Mouse (Mus musculus) cerebellum, adult 9-11 months (tissue): ENCODE measurements around the gene Samd4.

Experiments used
- DNase-seq: peaks from one replicate; pipeline ENCODE4 v3.0.0; 2022

Samd4 gene

DNA sequence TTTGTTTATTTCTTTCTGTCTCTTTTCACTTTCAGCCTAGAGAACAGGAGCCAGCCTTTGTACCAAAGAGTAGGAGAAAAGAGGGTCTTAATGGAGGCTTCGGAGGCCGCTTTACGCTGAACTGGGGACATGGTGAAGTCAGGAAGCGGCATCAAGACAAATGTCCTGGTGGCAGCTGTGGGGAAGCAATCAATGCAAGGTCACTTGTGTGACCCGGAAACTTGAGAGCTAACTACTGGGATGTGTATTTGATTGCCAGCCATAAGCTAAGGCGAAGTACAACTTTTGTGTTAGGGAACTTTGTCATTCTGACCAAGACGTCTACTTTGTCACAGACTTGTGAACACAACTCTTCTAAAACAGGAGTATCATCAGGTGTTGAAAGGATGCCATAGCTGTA, 73.5 kb downstream of the Samd4 start:
- DNase-seq: no peak

- no peak for DNase-seq
These were observed 76.6 kb downstream of the Samd4 start for GRCm38 (mm10) chr14:46959166-46959721.

- no peak for DNase-seq
These were observed 77.2 kb downstream of the Samd4 start for GRCm38 (mm10) chr14:46959831-46960230.

- no peak for DNase-seq
These were observed 80.2 kb downstream of the Samd4 start for GRCm38 (mm10) chr14:46962832-46963231.

DNA sequence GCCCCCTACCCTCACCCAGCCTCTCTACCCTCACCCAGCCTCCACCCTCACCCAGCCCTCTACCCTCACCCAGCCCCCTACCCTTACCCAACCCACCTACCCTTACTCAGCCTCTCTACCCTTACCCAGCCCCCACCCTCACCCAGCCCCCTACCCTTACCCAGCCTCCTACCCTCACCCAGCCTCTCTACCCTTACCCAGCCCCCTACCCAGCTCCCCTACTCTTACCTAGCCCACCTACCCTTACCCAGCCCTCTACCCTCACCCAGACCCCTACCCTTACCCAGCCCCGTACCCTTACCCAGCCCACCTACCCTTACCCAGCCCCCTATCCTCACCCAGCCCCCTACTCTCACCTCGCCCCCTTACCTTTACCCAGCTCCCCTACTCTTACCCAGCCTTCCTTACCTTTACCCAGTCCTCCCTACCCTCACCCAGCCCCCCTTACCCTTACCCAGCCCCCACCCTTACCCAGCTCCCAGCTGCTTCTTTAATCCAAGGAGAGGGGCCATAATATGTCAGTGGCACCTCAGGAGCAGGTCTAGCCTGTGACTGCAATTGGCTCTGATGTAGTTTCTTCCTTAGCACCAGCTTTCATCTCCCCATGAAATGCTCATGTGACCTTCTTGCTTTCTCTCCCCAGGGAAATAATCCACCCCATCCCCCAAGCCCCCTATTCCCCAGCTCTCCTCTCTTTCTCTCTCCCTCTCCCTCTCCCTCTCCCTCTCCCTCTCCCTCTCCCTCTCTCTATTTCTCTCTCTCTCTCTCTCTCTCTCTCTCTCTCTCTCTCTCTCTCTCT, 81.6 kb downstream of the Samd4 start:
- no peak for DNase-seq

DNA sequence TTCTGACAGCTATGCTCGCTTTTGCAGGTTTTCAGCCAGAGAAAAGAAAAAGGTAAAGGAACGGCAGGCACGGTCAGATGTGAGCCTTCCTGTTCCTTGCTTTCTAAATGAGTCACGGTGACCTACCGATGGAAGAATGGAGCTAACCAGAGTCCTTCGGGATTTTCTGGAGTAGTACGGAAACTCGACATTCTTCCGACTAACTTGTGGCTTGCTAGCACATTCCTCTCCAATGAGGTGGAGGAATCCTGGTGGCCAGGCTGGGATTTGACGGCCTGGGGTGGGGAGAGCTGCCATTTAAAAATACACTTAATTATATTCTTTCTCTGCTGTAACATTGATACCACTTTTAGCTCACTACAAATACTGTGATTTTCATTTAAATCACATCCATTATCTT, 83.6 kb downstream of the Samd4 start:
- no peak for DNase-seq

DNA sequence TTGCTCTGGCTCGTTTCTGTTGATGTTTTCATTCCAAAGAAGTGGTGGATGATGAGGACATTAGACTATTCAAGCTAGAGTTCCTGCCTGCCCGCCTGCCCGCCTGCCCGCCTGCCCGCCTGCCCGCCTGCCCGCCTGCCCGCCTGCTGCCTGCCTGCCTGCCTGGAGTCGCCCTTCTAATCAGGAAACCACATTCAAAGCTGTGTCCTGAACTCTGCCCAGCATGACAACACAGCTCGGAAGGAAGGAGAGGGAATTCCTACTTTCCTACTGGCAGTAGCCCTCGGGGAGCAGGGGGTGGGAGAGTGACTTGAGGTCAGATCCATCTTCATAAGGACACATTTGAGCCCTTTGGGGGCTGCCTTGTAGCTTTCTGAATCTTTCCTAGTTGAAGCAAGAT, 85.4 kb downstream of the Samd4 start:
- no peak for DNase-seq

DNA sequence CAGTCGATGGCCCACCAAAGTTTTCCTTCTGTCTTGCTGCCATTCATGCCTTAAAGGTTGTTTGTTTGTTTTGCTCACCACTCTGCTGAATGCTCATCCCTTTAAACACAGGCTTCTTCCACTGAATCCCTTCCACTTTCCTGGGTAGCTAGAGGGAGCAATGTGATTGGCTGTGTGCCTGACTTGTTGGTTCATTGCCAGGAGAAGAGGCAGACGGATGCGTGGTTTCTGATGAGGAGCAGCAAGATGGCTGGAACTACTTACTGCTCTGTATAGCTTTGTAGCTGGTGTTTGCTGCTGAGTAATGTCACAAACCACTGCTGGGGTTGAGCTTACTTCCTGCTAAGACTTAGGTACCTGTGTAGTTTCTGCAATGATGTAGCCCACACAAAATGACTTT, 88.0 kb downstream of the Samd4 start:
- DNase-seq: peak; percentile 25

DNA sequence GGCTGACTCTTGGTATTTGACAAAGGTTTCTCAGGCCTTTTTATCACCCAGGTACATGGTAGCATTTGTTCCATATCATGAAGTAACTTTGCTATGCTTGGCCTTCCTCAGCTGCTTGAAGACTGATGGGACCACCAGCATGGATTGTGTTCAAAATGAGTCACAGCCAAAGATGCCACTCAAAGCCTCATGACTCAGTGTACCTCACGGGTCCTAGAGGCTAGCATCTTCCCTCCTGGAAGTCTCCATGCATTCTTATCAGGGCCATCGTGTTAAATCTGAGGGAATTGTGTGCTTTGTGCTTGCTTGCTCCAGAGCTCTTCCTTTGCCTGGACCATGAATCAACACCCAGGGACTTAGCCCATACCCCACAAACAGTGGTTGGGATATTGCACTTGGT, 89.1 kb downstream of the Samd4 start:
- DNase-seq: no peak

DNA sequence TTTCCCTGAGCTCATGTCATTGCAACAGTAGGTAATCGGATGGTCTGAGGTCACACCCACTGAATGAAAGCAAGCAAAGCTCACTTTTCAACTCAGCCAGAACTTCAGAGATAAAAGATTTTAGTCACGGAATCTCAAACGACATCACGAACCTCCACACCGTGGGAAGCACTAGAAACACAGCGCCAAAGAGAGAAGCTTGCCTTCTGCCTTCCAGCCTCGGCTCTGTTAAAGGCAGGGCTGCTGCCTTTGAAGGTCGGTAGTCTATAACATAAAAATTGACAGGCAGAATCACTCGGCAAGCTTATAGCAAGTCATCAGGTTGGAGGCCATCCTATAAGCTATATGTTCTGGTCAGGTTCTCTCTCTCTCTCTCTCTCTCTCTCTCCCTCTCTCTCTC, 92.2 kb downstream of the Samd4 start:
- DNase-seq: no peak

DNA sequence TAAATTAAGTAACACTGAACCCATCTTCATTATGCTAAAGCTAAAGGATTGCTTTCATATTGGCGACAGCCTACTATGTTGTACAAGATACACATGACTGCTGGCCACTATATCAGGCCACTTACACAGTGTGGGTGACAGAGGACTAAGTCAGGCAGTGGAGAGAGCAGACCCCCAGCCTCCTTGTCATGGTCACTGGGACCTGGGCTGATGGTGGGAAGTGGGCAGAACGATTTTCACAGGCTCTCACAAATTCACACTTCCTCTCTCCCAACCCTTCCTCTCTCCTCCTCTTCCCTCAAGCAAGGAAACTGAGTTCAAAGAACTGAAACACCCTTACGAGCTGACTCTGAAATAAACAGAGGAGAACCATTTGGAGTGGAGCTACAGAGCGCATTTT, 93.3 kb downstream of the Samd4 start:
- no peak for DNase-seq

DNA sequence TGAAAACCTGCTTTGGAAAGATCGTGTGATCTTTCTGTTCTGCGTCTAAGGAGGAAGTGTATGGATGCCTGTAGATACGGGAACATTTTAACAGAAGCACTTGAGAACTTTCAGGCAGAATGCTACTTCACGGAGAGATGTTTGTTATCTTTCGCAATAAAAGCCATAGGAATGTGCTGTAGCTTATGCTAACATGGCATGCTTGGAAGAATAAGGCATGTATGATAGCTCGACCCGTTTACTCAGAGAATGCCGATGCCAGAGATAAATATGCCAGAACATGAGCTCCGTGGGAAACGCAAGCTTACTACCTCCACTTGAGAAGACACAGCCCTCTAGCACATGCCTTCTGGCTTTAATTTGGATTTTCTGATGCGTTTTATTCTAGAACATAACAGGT, 94.1 kb downstream of the Samd4 start:
- no peak for DNase-seq

- no peak for DNase-seq
These were observed 95.0 kb downstream of the Samd4 start for GRCm38 (mm10) chr14:46977660-46978059.

DNA sequence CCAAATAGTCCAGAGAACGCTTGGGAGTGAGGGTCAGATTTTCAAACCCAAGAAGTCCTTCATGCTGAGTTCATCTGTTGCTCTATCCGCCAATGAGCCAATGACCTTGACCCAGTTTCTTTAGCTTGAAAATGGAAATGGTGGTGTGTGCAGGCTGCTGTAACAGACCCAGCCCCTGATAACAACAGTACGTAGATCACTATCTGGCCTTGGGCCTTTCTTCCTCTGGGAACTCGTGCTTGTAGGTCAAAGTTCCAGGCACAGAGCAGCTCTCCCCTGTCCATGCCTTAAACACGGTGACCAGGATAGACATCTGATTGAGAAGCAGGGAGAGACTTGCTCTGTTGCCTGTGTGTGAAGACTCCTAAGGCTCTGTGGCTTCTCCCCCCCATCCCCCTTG, 96.5 kb downstream of the Samd4 start:
- DNase-seq: no peak

DNA sequence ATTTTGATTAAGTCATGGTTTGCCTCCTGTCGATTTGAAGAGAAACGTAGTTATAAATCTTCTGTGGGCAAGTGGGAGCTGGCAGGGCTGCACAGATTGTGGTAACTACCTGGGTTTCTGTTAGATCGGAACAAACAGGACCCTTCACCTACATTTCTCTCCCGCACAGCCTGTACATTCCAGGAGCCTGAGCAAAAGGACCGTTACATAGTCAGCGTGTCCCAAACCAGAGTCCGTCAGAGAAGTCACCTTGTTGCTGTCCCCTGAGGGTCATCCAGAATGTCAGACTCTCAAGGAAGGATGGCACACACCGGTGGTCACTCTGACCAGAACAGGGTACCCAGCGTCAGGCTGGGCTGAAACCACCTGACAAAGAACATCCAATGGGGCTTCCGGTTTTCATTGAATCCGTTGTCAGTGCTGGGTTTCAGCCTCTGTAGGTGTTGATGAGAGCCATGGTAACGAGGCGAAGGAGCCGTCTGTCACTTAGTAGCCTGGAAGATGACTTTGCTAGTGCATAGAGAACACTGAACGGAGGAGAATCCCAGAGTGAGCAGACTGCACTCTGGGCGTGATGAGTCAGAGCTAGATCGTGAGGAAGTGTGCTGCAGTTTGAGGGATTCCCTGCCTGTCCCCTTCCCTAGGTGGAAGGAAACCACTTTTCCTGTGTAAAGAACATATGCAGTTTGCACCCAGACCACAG, 98.2 kb downstream of the Samd4 start:
- no peak for DNase-seq

DNA sequence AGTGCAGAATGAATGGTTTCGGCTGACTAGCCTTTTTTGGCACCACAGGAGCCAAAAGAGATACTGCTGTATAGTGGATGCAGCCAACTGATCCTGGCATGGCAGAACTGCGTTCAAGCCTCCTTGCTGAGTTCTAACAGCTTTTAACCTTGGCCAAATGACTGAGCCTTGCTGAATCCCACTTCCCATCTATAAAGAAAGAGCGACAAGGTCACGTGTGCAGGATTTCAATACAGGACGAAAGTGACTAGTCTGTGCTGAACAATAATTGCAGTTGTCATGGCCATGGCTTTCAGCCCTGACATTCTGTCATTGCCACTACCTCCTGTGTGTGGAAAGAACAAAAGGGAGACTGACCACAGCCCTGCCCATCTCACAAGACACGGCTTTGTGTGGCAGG, 99.5 kb downstream of the Samd4 start:
- DNase-seq: no peak

- DNase-seq: no peak
These were observed 102.0 kb downstream of the Samd4 start for GRCm38 (mm10) chr14:46984542-46985125.

DNA sequence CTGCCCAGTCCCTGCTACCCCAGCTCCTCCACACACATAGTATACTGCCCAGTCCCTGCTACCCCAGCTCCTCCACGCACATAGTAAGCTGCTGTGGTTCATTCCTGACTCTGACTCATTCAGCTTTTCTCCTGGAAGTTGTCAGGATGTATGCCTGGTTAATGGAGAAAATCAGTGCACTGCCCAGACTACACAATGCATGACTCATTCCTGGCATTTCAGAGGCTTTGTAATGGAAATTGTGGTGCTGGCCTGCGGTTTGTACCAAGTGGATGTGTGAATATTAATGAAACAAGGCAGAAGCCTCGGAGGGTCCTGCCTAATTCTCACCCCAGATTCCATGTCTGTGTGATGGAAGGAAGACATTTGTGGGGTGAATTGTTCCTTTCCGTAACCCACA, 107.0 kb downstream of the Samd4 start:
- DNase-seq: no peak

DNA sequence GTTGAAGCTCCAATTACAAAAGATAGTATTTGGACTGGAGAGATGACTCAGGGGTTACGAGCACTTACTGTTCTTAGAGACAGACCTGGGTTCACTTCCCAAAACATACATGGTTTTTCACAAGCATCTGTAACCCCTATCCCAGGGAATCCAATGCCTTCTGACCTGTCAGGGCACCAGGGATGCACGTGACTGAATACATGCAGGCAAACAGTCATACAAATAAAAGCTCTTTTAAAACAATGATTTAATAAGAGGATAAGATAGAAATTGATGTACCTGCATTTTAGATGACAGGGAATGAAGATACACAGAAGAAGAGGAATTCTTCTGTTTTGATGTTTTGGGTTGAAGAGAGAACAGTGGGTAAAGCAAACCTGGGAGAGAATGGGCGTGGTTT, 107.8 kb downstream of the Samd4 start:
- DNase-seq: no peak

GRCm38 (mm10) chr14:46994704-46995103, 112.0 kb downstream of the Samd4 start:
- DNase-seq: no peak

DNA sequence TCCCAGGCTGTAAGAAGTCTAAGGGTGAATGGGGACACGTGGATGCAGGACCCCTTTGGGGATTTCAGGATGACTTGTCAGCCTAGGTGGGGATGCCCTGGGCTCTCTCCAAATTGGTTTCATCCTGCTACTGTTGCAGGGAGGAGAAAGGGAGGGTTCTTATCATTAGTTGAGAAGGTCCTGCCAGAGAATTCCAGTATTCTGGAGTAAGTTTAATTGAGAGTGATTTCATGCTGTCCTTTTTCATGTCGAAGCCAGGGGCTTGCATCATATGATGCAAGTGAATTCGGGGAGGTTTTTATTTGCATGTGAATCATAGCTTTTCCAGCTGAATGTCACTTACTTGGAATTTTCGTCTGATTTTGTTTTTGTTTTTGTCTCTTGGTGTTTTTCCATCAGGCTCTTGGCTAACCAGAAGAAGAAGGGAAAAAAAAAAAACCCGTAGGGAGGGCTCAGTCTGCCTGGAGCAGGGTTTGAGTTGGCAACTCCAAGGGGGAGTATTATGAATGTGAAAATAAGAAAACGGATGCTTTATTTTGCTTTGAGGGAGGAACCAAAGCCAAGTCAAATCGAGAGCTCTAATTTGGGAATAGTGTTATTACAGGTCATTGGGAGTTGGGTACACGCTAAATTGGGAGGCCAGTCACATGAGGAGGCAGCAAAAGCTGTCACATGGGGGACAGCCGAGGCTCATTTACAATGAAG, 116.8 kb downstream of the Samd4 start:
- peak; percentile 9 for DNase-seq

GRCm38 (mm10) chr14:47000096-47000736, 117.6 kb downstream of the Samd4 start:
- no peak for DNase-seq
